Mouse (Mus musculus) midbrain, embryonic 12.5 days (tissue): Measurements from ENCODE around the gene Zmynd10. TPM values are rescaled to one million over a fixed set of nuclear protein-coding genes. Genes with fewer than 3 reads are reported as not detected.

ENCODE experiments used
- ATAC-seq: fragments of 200-750 bp; cut with Nextera tagmentation; 2 replicates; pipeline ENCODE4 v1.8.0; 2017; ENCODE audit warnings: low read depth, moderate TSS enrichment, moderate library complexity; ENCODE audit not compliant: low FRiP score
- H3K27ac ChIP-seq: fragments of 300-500 bp; sonication (generic); replicated peaks from 2 replicates; pipeline ENCODE4 v1.5.1; 2016; ENCODE audit warnings: mild to moderate bottlenecking
- H3K27me3 ChIP-seq: fragments of 300-500 bp; sonication (generic); 2 replicates; pipeline ENCODE4 v1.6.1; 2016; ENCODE audit warnings: mild to moderate bottlenecking
- H3K36me3 ChIP-seq: fragments of 300-500 bp; sonication (generic); 2 replicates; pipeline ENCODE4 v1.6.1; 2016
- H3K4me1 ChIP-seq: fragments of 300-500 bp; sonication (generic); 2 replicates; pipeline ENCODE4 v1.6.1; 2016
- H3K4me2 ChIP-seq: fragments of 300-500 bp; sonication (generic); replicated peaks from 2 replicates; pipeline ENCODE4 v1.6.1; 2016; ENCODE audit warnings: mild to moderate bottlenecking, moderate library complexity
- H3K4me3 ChIP-seq: fragments of 300-500 bp; sonication (generic); 2 replicates; pipeline ENCODE4 v1.5.1; 2016; ENCODE audit warnings: mild to moderate bottlenecking
- H3K9ac ChIP-seq: fragments of 300-500 bp; sonication (generic); replicated peaks from 2 replicates; pipeline ENCODE4 v1.6.1; 2016; ENCODE audit warnings: mild to moderate bottlenecking, moderate library complexity
- H3K9me3 ChIP-seq: fragments of 300-500 bp; sonication (generic); 2 replicates; pipeline ENCODE4 v1.6.1; 2016; ENCODE audit warnings: mild to moderate bottlenecking
- WGBS: fragments of 180-500 bp; shearing (Covaris S2); methylation state at CpG from one replicate; pipeline ENCODE4 v1.1.7; 2016; 5-methylcytosine and 5-hydroxymethylcytosine counted together
- polyA plus RNA-seq: library from polyadenylated mRNA; unstranded; fragments of >200 nt; fragmentation: Nextera tagmentation; extraction: Ambion mirVana; gene quantifications from 2 replicates; pipeline ENCODE4 v1.2.1, GENCODE M21; 2016

Zmynd10 gene
- polyA plus RNA-seq, 1 experiment from 2014 or later, result 1.1 TPM

GRCm38 (mm10) chr9:107575579-107576356 is 28.7 kb downstream of the Zmynd10 start:
- peak overlapping the region; percentile 35; the same call in 1 of the 2 replicates for H3K27ac ChIP-seq
- no peak overlapping the region for H3K4me3 ChIP-seq
- H3K36me3 ChIP-seq, result peaks cover 41% of the 10 kb centered on the region
- 89% methylated on average over 14 of the region's 14 CpGs for WGBS
- no peak overlapping the region for H3K4me2 ChIP-seq
- no peaks in the 10 kb centered on the region for H3K9me3 ChIP-seq
- peaks cover 35% of the 10 kb centered on the region for H3K4me1 ChIP-seq
- H3K27me3 ChIP-seq, result no peaks in the 10 kb centered on the region
- H3K9ac ChIP-seq, result no peak overlapping the region
- ATAC-seq, result no peak

GRCm38 (mm10) chr9:107576357-107577107 is 29.4 kb downstream of the Zmynd10 start, which contains the start of gene Hyal1:
TSS of gene Hyal1 (plus strand) at chr9:107576927.
- Histone ChIP-seq H3K9ac (peak within 1 kb of the TSS; percentile 51), H3K9me3 (no peaks in the 10 kb centered on the region), H3K27me3 (no peaks in the 10 kb centered on the region), H3K36me3 (peaks cover 33% of the 10 kb centered on the region), H3K4me2 (peak within 1 kb of the TSS; percentile 46), H3K4me1 (peaks cover 35% of the 10 kb centered on the region), H3K4me3 (peak within 1 kb of the TSS; percentile 29), H3K27ac (peak within 1 kb of the TSS; percentile 39)
- ATAC-seq, result peak; percentile 76
- WGBS, result 29% methylated on average over 16 of the region's 16 CpGs

- WGBS, result 91% methylated on average over 10 of the region's 10 CpGs
- Histone ChIP-seq H3K27me3 (no peaks in the 10 kb centered on the region), H3K9ac (no peak overlapping the region), H3K9me3 (no peaks in the 10 kb centered on the region), H3K27ac (no peak overlapping the region), H3K4me3 (no peak overlapping the region), H3K4me2 (no peak overlapping the region), H3K4me1 (peaks cover 38% of the 10 kb centered on the region), H3K36me3 (peaks cover 26% of the 10 kb centered on the region)
- no peak for ATAC-seq
Observed at GRCm38 (mm10) chr9:107577871-107578270, 30.8 kb downstream of the Zmynd10 start.

GRCm38 (mm10) chr9:107578587-107578986 is 31.5 kb downstream of the Zmynd10 start, which contains the start of gene Naa80:
TSS of gene Naa80 (plus strand) at chr9:107578887.
- 77% methylated on average over 3 of the region's 3 CpGs for WGBS
- peaks cover 26% of the 10 kb centered on the region for H3K36me3 ChIP-seq
- no peaks in the 10 kb centered on the region for H3K9me3 ChIP-seq
- no peak within 1 kb of the TSS for H3K27ac ChIP-seq
- no peak within 1 kb of the TSS; the same call in 1 of the 2 replicates for H3K9ac ChIP-seq
- no peak for ATAC-seq
- H3K4me3 ChIP-seq, result no peak within 1 kb of the TSS
- H3K27me3 ChIP-seq, result no peaks in the 10 kb centered on the region
- peaks cover 38% of the 10 kb centered on the region for H3K4me1 ChIP-seq
- H3K4me2 ChIP-seq, result no peak within 1 kb of the TSS

- H3K36me3 ChIP-seq, result peaks cover 24% of the 10 kb centered on the region
- no peak for ATAC-seq
- no peak overlapping the region for H3K27ac ChIP-seq
- no peaks in the 10 kb centered on the region for H3K27me3 ChIP-seq
- no peaks in the 10 kb centered on the region for H3K9me3 ChIP-seq
- WGBS, result 94% methylated on average over 14 of the region's 14 CpGs
- H3K4me3 ChIP-seq, result no peak overlapping the region
- H3K4me2 ChIP-seq, result no peak overlapping the region
- H3K9ac ChIP-seq, result no peak overlapping the region; the same call in 1 of the 2 replicates
- H3K4me1 ChIP-seq, result peaks cover 38% of the 10 kb centered on the region
Observed at GRCm38 (mm10) chr9:107579023-107579900, 32.2 kb downstream of the Zmynd10 start.

GRCm38 (mm10) chr9:107580501-107581317 is 33.6 kb downstream of the Zmynd10 start, which contains the start of gene Hyal3:
TSS of gene Hyal3 (plus strand) at chr9:107580818.
- Histone ChIP-seq H3K36me3 (peaks cover 16% of the 10 kb centered on the region; the same call in 1 of the 2 replicates), H3K4me2 (peak within 1 kb of the TSS; percentile 97), H3K27ac (peak within 1 kb of the TSS; percentile 72), H3K9me3 (no peaks in the 10 kb centered on the region), H3K9ac (peak within 1 kb of the TSS; percentile 78), H3K27me3 (no peaks in the 10 kb centered on the region), H3K4me1 (peaks cover 38% of the 10 kb centered on the region), H3K4me3 (peak within 1 kb of the TSS; percentile 64)
- peak; percentile 53 for ATAC-seq
- 1% methylated on average over 32 of the region's 32 CpGs for WGBS

GRCm38 (mm10) chr9:107581584-107581983 is 34.5 kb downstream of the Zmynd10 start:
- Histone ChIP-seq H3K4me1 (peaks cover 38% of the 10 kb centered on the region), H3K9me3 (no peaks in the 10 kb centered on the region), H3K27ac (no peak overlapping the region), H3K4me3 (peak overlapping the region; percentile 64; the same call in 1 of the 2 replicates), H3K9ac (no peak overlapping the region; the same call in none of the 2 replicates), H3K36me3 (peaks cover 16% of the 10 kb centered on the region; the same call in 1 of the 2 replicates), H3K4me2 (peak overlapping the region; percentile 97), H3K27me3 (no peaks in the 10 kb centered on the region)
- WGBS, result 78% methylated on average over 4 of the region's 4 CpGs
- no peak for ATAC-seq

- no peak overlapping the region for H3K4me3 ChIP-seq
Observed at GRCm38 (mm10) chr9:107582509-107583062, 35.5 kb downstream of the Zmynd10 start.

GRCm38 (mm10) chr9:107583174-107583573 is 36.1 kb downstream of the Zmynd10 start:
- WGBS, result 92% methylated on average over 14 of the region's 14 CpGs
- Histone ChIP-seq H3K9ac (no peak overlapping the region; the same call in 1 of the 2 replicates), H3K4me2 (no peak overlapping the region), H3K9me3 (no peaks in the 10 kb centered on the region), H3K4me1 (peaks cover 35% of the 10 kb centered on the region), H3K27me3 (no peaks in the 10 kb centered on the region), H3K4me3 (no peak overlapping the region), H3K36me3 (peaks cover 16% of the 10 kb centered on the region; the same call in 1 of the 2 replicates), H3K27ac (no peak overlapping the region)
- no peak for ATAC-seq

More at GRCm38 (mm10) chr9:107582509-107583062, 35.5 kb downstream of the Zmynd10 start:
- 90% methylated on average over 7 of the region's 7 CpGs for WGBS
- no peak overlapping the region for H3K9ac ChIP-seq
- no peak overlapping the region for H3K27ac ChIP-seq
- H3K27me3 ChIP-seq, result no peaks in the 10 kb centered on the region
- no peak overlapping the region for H3K4me2 ChIP-seq
- H3K4me1 ChIP-seq, result peaks cover 32% of the 10 kb centered on the region
- ATAC-seq, result no peak
- H3K36me3 ChIP-seq, result peaks cover 16% of the 10 kb centered on the region; the same call in 1 of the 2 replicates
- no peaks in the 10 kb centered on the region for H3K9me3 ChIP-seq

- no peak overlapping the region for H3K9ac ChIP-seq
- H3K4me1 ChIP-seq, result peaks cover 24% of the 10 kb centered on the region
- H3K36me3 ChIP-seq, result peaks cover 32% of the 10 kb centered on the region
- H3K4me2 ChIP-seq, result no peak overlapping the region
- no peaks in the 10 kb centered on the region for H3K9me3 ChIP-seq
- WGBS, result 91% methylated on average over 5 of the region's 5 CpGs
- no peak overlapping the region for H3K27ac ChIP-seq
- no peaks in the 10 kb centered on the region for H3K27me3 ChIP-seq
- no peak for ATAC-seq
- no peak overlapping the region for H3K4me3 ChIP-seq
Observed at GRCm38 (mm10) chr9:107586504-107586903, 39.4 kb downstream of the Zmynd10 start.
